In the genomic region with DNA sequence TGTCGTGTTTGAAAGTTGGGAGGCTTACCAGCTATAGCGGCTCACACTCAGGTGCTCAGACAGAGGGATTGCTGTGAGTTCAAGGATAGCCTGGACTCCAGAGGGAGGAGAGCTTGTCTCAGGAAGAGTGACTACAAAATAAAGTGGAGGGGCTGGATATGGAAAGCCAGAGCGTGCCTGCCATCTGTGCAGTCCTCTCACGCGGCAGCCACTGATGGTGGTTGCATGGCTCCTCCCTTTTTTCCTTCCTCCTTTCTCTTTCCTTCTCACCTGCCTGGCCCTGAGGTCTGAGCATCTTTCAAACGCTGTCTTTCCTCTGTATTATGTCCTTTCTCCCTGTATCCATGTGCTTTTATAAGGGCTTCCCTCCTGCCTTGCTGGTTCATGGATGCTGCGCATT, we compare ENCODE assay signal across 13 mouse cellular contexts. TPM values are rescaled to one million over a fixed set of nuclear protein-coding genes. Genes with fewer than 3 reads are reported as not detected.
A peak's percentile ranks its signal among the peaks of the same experiment; 100 is the strongest.
DNase-seq lines count a peak whose midpoint lies in the region; ATAC-seq and TF ChIP-seq lines count a peak whose summit lies in the region.
"Had no signal": no experiment of that assay in that cellular context is flagged by ENCODE, and none has a peak within 500 bp of the region (broad histone marks: within the 10 kb centered on the region; RNA-seq: fewer than 3 reads in every experiment).

No protein-coding gene starts in this region.

- H3K9ac ChIP-seq in neural tube, embryonic 11.5 days (ENCODE audit: low read length): no peak overlapping the region
- 0 out of 2 replicates have a peak overlapping the region, but pooled peaks have one; percentile 36 for H3K9ac ChIP-seq in midbrain, embryonic 13.5 days (replicated peaks)

- H3K27ac ChIP-seq in cerebellum, adult 2 months (ENCODE audit: insufficient read depth, low read length): peak overlapping the region; percentile 15; the same call in 1 of the 2 replicates
- H3K27ac ChIP-seq in neural tube, embryonic 11.5 days (ENCODE audit: low read depth, low read length): no peak overlapping the region
- H3K27ac ChIP-seq in midbrain, embryonic 13.5 days: no peak overlapping the region
- H3K27ac ChIP-seq: embryonic facial prominence, embryonic 12.5 days had no signal

- DNase-seq in cerebellum, adult 2 months: no peak
- no peak for DNase-seq in cerebellum, postnatal 4 days (ENCODE audit: low spot score in 2 of 2)
- no peak for DNase-seq in neural tube, embryonic 11.5 days (ENCODE audit: low spot score)
- no peak for DNase-seq in neural tube, embryonic 10.5 days (ENCODE audit: extremely low spot score, low spot score)
- no peak for DNase-seq in right cerebral cortex, postnatal 4 days
- DNase-seq in kidney, adult 8-10 months: no peak
- DNase-seq in right cerebral cortex, adult 18-20 months: no peak
- DNase-seq: cerebellum, adult 11 months; gastrocnemius, postnatal 25 days; heart, postnatal 10 days; thymus, postnatal 14 days had no signal

- no peaks in the 10 kb centered on the region for H3K9me3 ChIP-seq in neural tube, embryonic 11.5 days (ENCODE audit: control insufficient read depth, low read length)
- H3K9me3 ChIP-seq in midbrain, embryonic 13.5 days: no peaks in the 10 kb centered on the region
- H3K9me3 ChIP-seq: embryonic facial prominence, embryonic 12.5 days had no signal

- 0 out of 2 replicates have a peak overlapping the region, but pooled peaks have one; percentile 95 for H3K4me2 ChIP-seq in neural tube, embryonic 11.5 days (ENCODE audit: low read depth)
- peak overlapping the region; percentile 93 for H3K4me2 ChIP-seq in midbrain, embryonic 13.5 days (replicated peaks)

- TF ChIP-seq POLR2A in cerebellum, adult 2 months (IDR thresholded peaks at IDR 0.05; ENCODE audit: borderline replicate concordance, insufficient read depth, low read length): no peak

- TF ChIP-seq CTCF in cerebellum, adult 2 months (IDR thresholded peaks at IDR 0.05; ENCODE audit: borderline replicate concordance, insufficient read depth, low read depth, low read length): no peak

- peaks cover 17% of the 10 kb centered on the region for H3K4me1 ChIP-seq in cerebellum, adult 2 months (ENCODE audit: control insufficient read depth, insufficient read depth, low read length)
- H3K4me1 ChIP-seq in neural tube, embryonic 11.5 days (ENCODE audit: control insufficient read depth, insufficient read depth, low read length): peaks cover 20% of the 10 kb centered on the region
- H3K4me1 ChIP-seq in midbrain, embryonic 13.5 days (replicated peaks): peaks cover 48% of the 10 kb centered on the region

- no peak for ATAC-seq in neural tube, embryonic 11.5 days (ENCODE audit: insufficient read depth, low FRiP score, low TSS enrichment)
- ATAC-seq in midbrain, embryonic 13.5 days: no peak

- 49% methylated on average over 7 of the region's 7 CpGs for WGBS in cerebellum, adult 2 months
- WGBS in neural tube, embryonic 11.5 days: 84% methylated on average over 7 of the region's 7 CpGs
- WGBS in midbrain, embryonic 13.5 days: 83% methylated on average over 7 of the region's 7 CpGs

- H3K27me3 ChIP-seq in cerebellum, adult 2 months (ENCODE audit: control insufficient read depth, insufficient read depth, low read length): no peaks in the 10 kb centered on the region
- no peaks in the 10 kb centered on the region for H3K27me3 ChIP-seq in neural tube, embryonic 11.5 days (ENCODE audit: control insufficient read depth, insufficient read depth, low read length)
- no peaks in the 10 kb centered on the region for H3K27me3 ChIP-seq in midbrain, embryonic 13.5 days
- H3K27me3 ChIP-seq: embryonic facial prominence, embryonic 12.5 days had no signal

- peak overlapping the region; percentile 82 for H3K4me3 ChIP-seq in cerebellum, adult 2 months (replicated peaks; ENCODE audit: insufficient read depth, low read depth, low read length)
- H3K4me3 ChIP-seq in neural tube, embryonic 11.5 days (ENCODE audit: low read depth, low read length): no peak overlapping the region
- peak overlapping the region; percentile 87; the same call in 1 of the 2 replicates for H3K4me3 ChIP-seq in midbrain, embryonic 13.5 days (replicated peaks)

- H3K36me3 ChIP-seq in neural tube, embryonic 11.5 days (ENCODE audit: control insufficient read depth, insufficient read depth, low read length): peaks cover 2% of the 10 kb centered on the region; the same call in 1 of the 2 replicates
- H3K36me3 ChIP-seq in midbrain, embryonic 13.5 days: peaks cover 13% of the 10 kb centered on the region

RNA-seq across cellular contexts. Expression of a gene that starts 2.4 kb away (rescaled TPM):
- 47.4 and 48.5 TPM in 2 replicates for polyA plus RNA-seq in cerebellum, adult 2 months (2012; rRNA removed)
- polyA plus RNA-seq in neural tube, embryonic 11.5 days (2014; fragmentation: Nextera tagmentation; extraction: Ambion mirVana): 50.3 and 65.1 TPM in 2 replicates
- polyA plus RNA-seq in midbrain, embryonic 13.5 days (2015; fragmentation: Nextera tagmentation; extraction: Ambion mirVana): 54.5 and 57.5 TPM in 2 replicates

RNA-seq across cellular contexts. Expression of a gene that starts 36.7 kb away (rescaled TPM):
- polyA plus RNA-seq in cerebellum, adult 2 months (2012; rRNA removed): 37.1 and 39.1 TPM in 2 replicates
- 33.7 and 38.0 TPM in 2 replicates for polyA plus RNA-seq in neural tube, embryonic 11.5 days (2014; fragmentation: Nextera tagmentation; extraction: Ambion mirVana)
- 28.2 and 29.6 TPM in 2 replicates for polyA plus RNA-seq in midbrain, embryonic 13.5 days (2015; fragmentation: Nextera tagmentation; extraction: Ambion mirVana)

RNA-seq across cellular contexts. Expression of a gene that starts 44.1 kb away (rescaled TPM):
- 19.6 and 21.4 TPM in 2 replicates for polyA plus RNA-seq in cerebellum, adult 2 months (2012; rRNA removed)
- 11.1 and 13.4 TPM in 2 replicates for polyA plus RNA-seq in neural tube, embryonic 11.5 days (2014; fragmentation: Nextera tagmentation; extraction: Ambion mirVana)
- 12.1 and 13.2 TPM in 2 replicates for polyA plus RNA-seq in midbrain, embryonic 13.5 days (2015; fragmentation: Nextera tagmentation; extraction: Ambion mirVana)

RNA-seq across cellular contexts. Expression of a gene that starts 53.5 kb away (rescaled TPM):
- 4.7 and 5.9 TPM in 2 replicates for polyA plus RNA-seq in cerebellum, adult 2 months (2012; rRNA removed)
- 1.4 and 1.5 TPM in 2 replicates for polyA plus RNA-seq in neural tube, embryonic 11.5 days (2014; fragmentation: Nextera tagmentation; extraction: Ambion mirVana)
- polyA plus RNA-seq in midbrain, embryonic 13.5 days (2015; fragmentation: Nextera tagmentation; extraction: Ambion mirVana): 2.5 and 2.7 TPM in 2 replicates
